7 mouse cellular contexts compared by ENCODE assay signal in the genomic region with DNA sequence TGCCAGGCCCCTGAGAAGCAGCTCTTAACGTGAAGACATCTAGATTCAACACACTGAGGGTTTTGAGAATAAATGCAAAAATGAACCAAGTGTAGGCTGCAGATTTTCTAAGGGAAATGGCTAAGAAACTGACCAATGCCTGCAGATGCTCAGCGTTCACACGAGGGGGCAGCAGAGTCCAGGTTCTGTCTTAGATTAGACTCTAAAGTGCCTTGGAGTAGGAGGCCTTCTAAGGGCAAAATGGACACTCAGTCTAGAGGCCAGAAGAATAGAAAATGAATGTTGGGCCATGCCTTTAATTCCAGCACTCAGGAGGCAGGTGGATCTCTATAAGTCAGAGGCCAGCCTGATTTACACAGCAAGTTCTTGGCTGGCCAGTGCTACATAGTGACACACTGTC. TPM values are rescaled to one million over a fixed set of nuclear protein-coding genes. Genes with fewer than 3 reads are reported as not detected.
DNase-seq lines count a peak whose midpoint lies in the region; ATAC-seq and TF ChIP-seq lines count a peak whose summit lies in the region.

No protein-coding gene starts in this region.

- H3K4me1 ChIP-seq in cerebellum, adult 2 months (ENCODE audit: control insufficient read depth, insufficient read depth, low read length): no peaks in the 10 kb centered on the region
- peaks cover 11% of the 10 kb centered on the region for H3K4me1 ChIP-seq in neural tube, embryonic 13.5 days (replicated peaks)

- H3K4me3 ChIP-seq in cerebellum, adult 2 months (replicated peaks; ENCODE audit: insufficient read depth, low read depth, low read length): no peak overlapping the region
- no peak overlapping the region for H3K4me3 ChIP-seq in neural tube, embryonic 13.5 days

- peak; percentile 43; the same call in 1 of the 2 replicates for ATAC-seq in neural tube, embryonic 13.5 days (ENCODE audit: low read depth)

- H3K4me2 ChIP-seq in neural tube, embryonic 13.5 days: no peak overlapping the region

- H3K9me3 ChIP-seq in neural tube, embryonic 13.5 days: no peaks in the 10 kb centered on the region

- 0% methylated on average over 3 of the region's 3 CpGs for WGBS in cerebellum, adult 2 months
- under 1% methylated on average over 3 of the region's 3 CpGs for WGBS in neural tube, embryonic 13.5 days

- no peak for TF ChIP-seq POLR2A in cerebellum, adult 2 months (IDR thresholded peaks at IDR 0.05; ENCODE audit: borderline replicate concordance, insufficient read depth, low read length)

- peak; percentile 50 for DNase-seq in ovary, postnatal 36 days (ENCODE audit: low spot score)
- no peak for DNase-seq in ovary, adult 18-20 months (ENCODE audit: low spot score)
- DNase-seq in R1 (ENCODE audit: low read depth, low spot score): peak; percentile 61
- DNase-seq in cerebellum, adult 2 months: peak; percentile 56 to 62
- DNase-seq in heart, postnatal 14 days: peak; percentile 74 to 76
- peak; percentile 19 to 28 for DNase-seq in left cerebral cortex, postnatal 36 days (ENCODE audit: low spot score in 2 of 2)

- H3K27me3 ChIP-seq in cerebellum, adult 2 months (ENCODE audit: control insufficient read depth, insufficient read depth, low read length): no peaks in the 10 kb centered on the region; the same call in 1 of the 2 replicates
- H3K27me3 ChIP-seq in neural tube, embryonic 13.5 days: no peaks in the 10 kb centered on the region

- TF ChIP-seq CTCF in cerebellum, adult 2 months (IDR thresholded peaks at IDR 0.05; ENCODE audit: borderline replicate concordance, insufficient read depth, low read depth, low read length): peak; percentile 94

- intact Hi-C loops in heart, postnatal 14 days (cut with DNase I): loop anchor here (1.0 to 10.0 kb wide), 3 partner anchors 155 to 353 kb away; no protein-coding TSS in a partner anchor
- intact Hi-C loops in left cerebral cortex, postnatal 36 days (cut with DNase I): loop anchor here (1.0 kb wide), 1 partner anchor 155 kb away; no protein-coding TSS in a partner anchor

- no peak overlapping the region for H3K9ac ChIP-seq in neural tube, embryonic 13.5 days

- no peak overlapping the region for H3K27ac ChIP-seq in cerebellum, adult 2 months (ENCODE audit: insufficient read depth, low read length)
- H3K27ac ChIP-seq in neural tube, embryonic 13.5 days (replicated peaks): no peak overlapping the region

- H3K36me3 ChIP-seq in neural tube, embryonic 13.5 days: no peaks in the 10 kb centered on the region

RNA-seq across cellular contexts. Expression of a gene that starts 15.5 kb away (rescaled TPM):
- 1.9 TPM in 2 replicates for polyA plus RNA-seq in cerebellum, adult 2 months (2012; rRNA removed)
- 10 to 100 TPM; 19.4 to 20.4 TPM for total RNA-seq in heart, postnatal 14 days (2021)
- 1 to 10 TPM; 4.3 to 5.2 TPM for total RNA-seq in left cerebral cortex, postnatal 36 days (2021)
- 2.1 and 2.9 TPM in 2 replicates for polyA plus RNA-seq in neural tube, embryonic 13.5 days (2015; fragmentation: Nextera tagmentation; extraction: Ambion mirVana)

RNA-seq across cellular contexts. Expression of a gene that starts 17.6 kb away (rescaled TPM):
- not detected in 2 replicates for polyA plus RNA-seq in cerebellum, adult 2 months (2012; rRNA removed)
- total RNA-seq in heart, postnatal 14 days (2021): not detected
- not detected for total RNA-seq in left cerebral cortex, postnatal 36 days (2021)
- not detected in 2 replicates for polyA plus RNA-seq in neural tube, embryonic 13.5 days (2015; fragmentation: Nextera tagmentation; extraction: Ambion mirVana)

RNA-seq across cellular contexts. Expression of a gene that starts 59.4 kb away (rescaled TPM):
- polyA plus RNA-seq in cerebellum, adult 2 months (2012; rRNA removed): 0.38 and 0.48 TPM in 2 replicates
- total RNA-seq in heart, postnatal 14 days (2021): 10 to 100 TPM; 12.5 TPM
- under 1 TPM; 0.57 to 0.91 TPM for total RNA-seq in left cerebral cortex, postnatal 36 days (2021)
- polyA plus RNA-seq in neural tube, embryonic 13.5 days (2015; fragmentation: Nextera tagmentation; extraction: Ambion mirVana): 0.25 TPM in 1 of 2 replicates, not detected in the other

Comparison
In these comparisons a context has a peak if more than half of its experiments do, and no peak if none do; other contexts are left out.
1. RNA of a gene that starts 59.4 kb away (total RNA-seq): 12.5 TPM in heart, postnatal 14 days; 0.57 to 0.91 TPM in left cerebral cortex, postnatal 36 days; every median in the first group is over 4 times any median in the second.